Mouse (Mus musculus): Measurements from ENCODE around the gene Fars2. TPM values are rescaled to one million over a fixed set of nuclear protein-coding genes. Genes with fewer than 3 reads are reported as not detected.

Gene Fars2
- total RNA-seq, 2 experiments from 2014 or later: 37.2 to 37.9 TPM

- no peak for DNase-seq
Measured at GRCm38 (mm10) chr13:36696351-36696771, 579.1 kb downstream of the Fars2 start.

- no peak for DNase-seq
Measured at GRCm38 (mm10) chr13:36707088-36707690, 590.0 kb downstream of the Fars2 start.

GRCm38 (mm10) chr13:36714101-36714500, 596.9 kb downstream of the Fars2 start:
- DNase-seq: no peak

DNA sequence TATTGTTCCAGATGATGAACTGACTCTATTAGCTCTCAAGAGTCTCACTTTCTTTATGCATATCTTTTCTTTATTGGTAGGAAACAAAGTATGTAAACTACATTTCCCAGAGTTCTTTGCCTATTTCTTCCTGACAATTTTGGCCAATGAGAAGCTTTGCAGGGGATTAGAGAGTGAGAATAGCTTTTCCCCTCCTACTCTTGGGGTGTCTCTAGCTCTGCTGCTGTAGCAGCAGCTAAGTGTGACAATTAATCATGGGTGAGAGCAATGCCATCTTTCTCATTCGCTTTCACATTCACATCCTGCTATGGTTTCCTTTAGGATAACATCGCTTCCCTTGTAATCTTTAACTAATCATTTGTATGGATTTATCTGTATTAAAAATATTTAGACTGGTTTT, 599.5 kb downstream of the Fars2 start:
- no peak for DNase-seq

GRCm38 (mm10) chr13:36717376-36717775, 600.2 kb downstream of the Fars2 start:
- no peak for DNase-seq

- no peak for DNase-seq
Measured at GRCm38 (mm10) chr13:36720297-36721017, 603.2 kb downstream of the Fars2 start.

GRCm38 (mm10) chr13:36722309-36722708, 605.1 kb downstream of the Fars2 start:
- DNase-seq: no peak

GRCm38 (mm10) chr13:36723726-36724300, 606.6 kb downstream of the Fars2 start:
- DNase-seq: no peak

- DNase-seq: no peak
Measured at GRCm38 (mm10) chr13:36724533-36725470, 607.6 kb downstream of the Fars2 start.

DNA sequence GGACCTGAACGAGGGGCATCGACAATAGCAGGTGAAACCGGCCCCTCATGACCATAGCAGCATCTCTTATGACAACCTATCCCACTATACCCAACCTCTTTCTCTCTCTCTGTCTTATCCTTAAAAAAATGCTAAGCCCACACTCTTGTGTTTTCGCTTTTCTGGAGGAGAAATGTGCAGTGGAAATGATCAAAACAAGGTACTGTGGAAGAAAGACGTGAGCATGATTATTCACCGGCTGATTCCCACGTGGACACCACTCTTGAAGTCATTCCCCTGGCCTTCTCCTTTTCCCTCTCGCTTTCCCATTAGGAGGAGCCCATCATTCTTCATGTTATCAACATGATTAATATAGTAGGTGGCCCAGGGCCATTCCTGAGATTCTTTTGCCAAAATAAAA, 608.7 kb downstream of the Fars2 start:
- no peak for DNase-seq

- DNase-seq: no peak
Measured at GRCm38 (mm10) chr13:36726551-36726950, 609.3 kb downstream of the Fars2 start.

- no peak for DNase-seq
Measured at GRCm38 (mm10) chr13:36726951-36727778, 610.0 kb downstream of the Fars2 start.

DNA sequence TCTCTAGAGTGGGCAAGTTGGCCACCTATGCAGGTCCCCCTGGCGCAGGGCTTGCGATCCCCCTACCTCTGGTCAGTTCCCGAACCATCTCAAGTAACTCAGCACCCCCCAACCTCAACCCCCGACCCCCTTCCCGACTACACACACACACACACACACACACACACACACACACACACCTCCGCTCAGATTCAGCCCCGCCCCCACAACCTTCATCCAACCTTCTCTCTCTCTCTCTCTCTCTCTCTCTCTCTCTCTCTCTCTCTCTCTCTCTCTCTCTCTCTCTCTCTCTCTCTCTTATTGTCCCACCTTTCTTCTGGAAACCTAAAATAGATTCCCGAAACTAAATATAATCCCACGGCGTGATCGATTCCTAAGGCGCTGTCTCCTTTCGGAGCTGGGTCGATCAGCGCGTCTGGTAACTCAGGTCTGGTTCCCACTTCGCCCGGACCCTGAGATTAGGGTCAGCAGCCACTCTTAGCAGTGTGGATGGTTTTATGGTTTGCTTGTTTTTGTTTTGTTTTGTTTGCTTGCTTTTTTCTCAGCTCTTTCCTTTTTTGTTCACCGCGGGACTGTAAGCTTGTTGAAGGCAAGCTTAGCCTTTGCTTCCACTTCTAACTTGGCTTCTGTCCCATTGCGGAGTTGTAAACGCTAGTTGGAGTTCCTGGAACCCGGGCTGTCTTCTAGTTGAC, 610.7 kb downstream of the Fars2 start:
- no peak for DNase-seq

GRCm38 (mm10) chr13:36728509-36728908, 611.3 kb downstream of the Fars2 start:
- no peak for DNase-seq

GRCm38 (mm10) chr13:36729731-36730340, 612.6 kb downstream of the Fars2 start:
- no peak for DNase-seq

DNA sequence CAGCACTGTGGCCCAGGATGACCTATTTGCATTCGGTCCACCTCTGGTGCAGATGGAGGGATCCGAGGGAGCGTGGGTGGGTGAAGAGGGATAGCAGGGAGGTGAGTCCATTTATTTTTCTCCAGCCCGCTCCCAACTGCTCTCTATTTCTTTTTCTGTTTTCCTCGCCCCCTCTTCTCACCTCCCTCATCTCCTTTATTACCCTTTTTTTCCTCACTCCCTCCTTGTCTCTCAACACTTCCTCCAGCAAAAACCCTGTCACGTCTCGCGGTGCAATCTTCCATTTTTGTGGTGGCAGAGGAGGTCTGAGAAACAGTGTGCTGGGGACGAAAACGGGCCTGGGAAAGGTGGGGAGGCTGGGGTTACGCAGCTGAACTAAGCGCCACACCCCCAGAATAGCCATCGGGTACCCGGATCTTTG, 613.1 kb downstream of the Fars2 start:
- no peak for DNase-seq

- DNase-seq: no peak
Measured at GRCm38 (mm10) chr13:36731016-36731930, 614.1 kb downstream of the Fars2 start.

DNA sequence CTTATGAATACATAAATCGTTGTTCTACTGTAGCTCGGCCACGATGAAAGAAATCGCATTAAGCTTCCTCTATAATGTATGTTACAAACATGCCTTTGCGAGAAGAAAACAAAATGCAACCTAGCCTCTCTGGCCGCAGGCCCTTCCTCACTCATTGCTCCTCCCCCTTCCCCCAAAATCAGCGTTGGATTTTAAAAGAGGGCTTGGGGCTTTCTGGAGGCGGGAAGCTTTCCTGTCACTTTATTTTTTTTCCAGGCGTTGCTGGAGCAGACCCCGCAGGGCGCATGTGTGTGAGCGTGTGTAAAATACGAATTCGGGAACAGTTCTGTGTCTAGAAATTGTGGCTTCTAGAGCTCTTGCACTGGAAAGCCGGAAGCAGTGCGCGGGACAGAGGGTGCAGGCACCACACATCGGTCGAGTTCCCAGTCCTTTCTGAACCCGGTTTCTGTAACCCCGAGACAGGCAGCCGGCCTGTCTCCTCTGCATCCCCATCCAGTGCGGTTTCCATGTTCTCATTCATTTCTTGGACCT, 614.8 kb downstream of the Fars2 start:
- DNase-seq: no peak

GRCm38 (mm10) chr13:36732891-36733490, 615.8 kb downstream of the Fars2 start:
- DNase-seq: no peak
